Mouse (Mus musculus) adrenal gland, postnatal 14 days (tissue): ENCODE data around the gene Hist1h2bp. TPM values are rescaled to one million over a fixed set of nuclear protein-coding genes. Genes with fewer than 3 reads are reported as not detected.
A peak's percentile ranks its signal among the peaks of the same experiment; 100 is the strongest.
"Not testable (repeated sequence)": the region's sequence is repeated elsewhere in the genome, so short reads cannot be mapped to it uniquely, and the experiment has no call there.

Experiments
- DNase-seq: peaks from one replicate; pipeline ENCODE4 v3.0.0; 2021; ENCODE audit warnings: mixed read lengths
- long read RNA-seq, 2 experiments: library from polyadenylated mRNA; stranded (forward); transcript quantifications; one replicate each; pipeline ENCODE4 v2.0.0; 2021
- total RNA-seq: library from RNA; stranded (reverse); gene quantifications from 2 replicates; pipeline ENCODE4 v1.2.3, GENCODE M21; 2021

Hist1h2bp gene
- total RNA-seq, result 68.9 and 94.7 TPM in 2 replicates
- long read RNA-seq, experiment 1, result 0 reads
- long read RNA-seq, experiment 2, result 0 reads

- peak; percentile 90 for DNase-seq
These were observed at the start of gene Hist1h2bp, which contains the start of gene Hist1h2an for GRCm38 (mm10) chr13:21786899-21787629. TSS of gene Hist1h2bp (plus strand) at chr13:21787461. TSS of gene Hist1h2an (minus strand) at chr13:21787218.

GRCm38 (mm10) chr13:21745006-21745405, 42.3 kb upstream of the Hist1h2bp start:
- DNase-seq, result no peak

- no peak for DNase-seq
These were observed 37.7 kb upstream of the Hist1h2bp start for GRCm38 (mm10) chr13:21749387-21750158.

- peak; percentile 94 for DNase-seq
These were observed 36.9 kb upstream of the Hist1h2bp start, which contains the start of gene Hist1h4k for GRCm38 (mm10) chr13:21750159-21751017. TSS of gene Hist1h4k (minus strand) at chr13:21750505.

- DNase-seq, result no peak
These were observed 35.8 kb upstream of the Hist1h2bp start for GRCm38 (mm10) chr13:21751417-21751816.

GRCm38 (mm10) chr13:21751827-21752226, 35.4 kb upstream of the Hist1h2bp start:
- DNase-seq, result no peak

GRCm38 (mm10) chr13:21752356-21752755, 34.9 kb upstream of the Hist1h2bp start:
- no peak for DNase-seq

GRCm38 (mm10) chr13:21753051-21753523, 34.2 kb upstream of the Hist1h2bp start:
- no peak for DNase-seq

GRCm38 (mm10) chr13:21753524-21754285, 33.6 kb upstream of the Hist1h2bp start, which contains the start of the genes Hist1h2ak and Hist1h2bn:
TSS of gene Hist1h2ak (minus strand) at chr13:21753827.
TSS of gene Hist1h2bn (plus strand) at chr13:21754123.
- peak; percentile 68 for DNase-seq

- peak; percentile 59 for DNase-seq
These were observed 32.8 kb upstream of the Hist1h2bp start for GRCm38 (mm10) chr13:21754294-21755001.

- no peak for DNase-seq
These were observed 31.6 kb upstream of the Hist1h2bp start for GRCm38 (mm10) chr13:21755707-21756106.

GRCm38 (mm10) chr13:21778814-21779766, 8.2 kb upstream of the Hist1h2bp start:
- DNase-seq, result peak; percentile 80

- peak; percentile 84 for DNase-seq
These were observed 7.2 kb upstream of the Hist1h2bp start, which contains the start of gene Hist1h1b for GRCm38 (mm10) chr13:21779767-21780731. TSS of gene Hist1h1b (minus strand) at chr13:21780625.

- DNase-seq, result no peak
These were observed 6.2 kb upstream of the Hist1h2bp start for GRCm38 (mm10) chr13:21781021-21781555.

- DNase-seq, result no peak
These were observed 5.6 kb upstream of the Hist1h2bp start for GRCm38 (mm10) chr13:21781639-21782038.

GRCm38 (mm10) chr13:21782361-21783254, 4.7 kb upstream of the Hist1h2bp start:
- DNase-seq, result not testable (repeated sequence)
